Mouse (Mus musculus): ENCODE measurements around the gene Elp4.

GRCm38 (mm10) chr2:105805210-105805609 is 99.2 kb downstream of the Elp4 start:
- TF ChIP-seq CTCF (IDR thresholded peaks at IDR 0.05; ENCODE audit: low read depth, low read length) (no peak), GATA1 (IDR thresholded peaks at IDR 0.05; ENCODE audit: borderline replicate concordance, low read length) (no peak)
